Mouse (Mus musculus): Measurements from ENCODE around the gene Dst.

Gene Dst

DNA sequence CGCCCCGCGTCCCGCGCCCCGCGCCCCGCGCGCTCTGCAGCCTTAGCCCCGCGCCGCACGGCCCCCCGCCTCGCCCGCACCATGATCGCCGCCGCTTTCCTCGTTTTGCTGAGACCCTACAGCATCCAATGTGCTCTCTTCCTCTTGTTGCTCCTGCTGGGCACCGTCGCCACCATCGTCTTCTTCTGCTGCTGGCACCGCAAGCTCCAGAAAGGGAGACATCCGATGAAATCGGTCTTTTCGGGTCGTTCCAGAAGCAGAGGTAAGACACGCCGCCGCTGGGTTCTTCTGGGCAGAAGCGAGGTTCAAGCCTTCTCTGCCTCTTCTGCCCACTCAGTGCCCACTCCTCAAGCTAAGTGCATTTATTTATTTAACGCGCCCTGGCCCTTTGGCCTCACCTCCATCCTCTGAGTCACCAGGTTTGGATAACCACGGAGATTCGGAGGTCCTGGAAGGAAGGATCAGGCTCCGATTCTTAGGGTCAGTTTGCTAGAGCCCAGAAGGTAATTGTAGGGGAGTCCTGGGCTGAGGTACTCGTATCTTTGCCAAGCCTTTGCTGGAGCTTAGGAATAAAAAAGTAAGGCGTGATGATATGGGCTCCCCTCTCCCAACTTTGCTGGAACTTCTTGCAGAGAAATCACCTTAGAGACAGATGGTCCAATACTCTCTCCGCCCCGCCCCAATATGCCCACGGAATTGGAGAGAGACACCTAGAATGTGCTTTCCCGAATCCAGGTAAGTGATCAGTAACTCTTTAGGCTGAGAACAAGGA lies at the start of gene Dst:
Gene Dst (plus strand): TSS at position 35 of the 772 bp plus-strand sequence.
- DNase-seq = peak in 1 of 2 experiments; percentile 38

DNA sequence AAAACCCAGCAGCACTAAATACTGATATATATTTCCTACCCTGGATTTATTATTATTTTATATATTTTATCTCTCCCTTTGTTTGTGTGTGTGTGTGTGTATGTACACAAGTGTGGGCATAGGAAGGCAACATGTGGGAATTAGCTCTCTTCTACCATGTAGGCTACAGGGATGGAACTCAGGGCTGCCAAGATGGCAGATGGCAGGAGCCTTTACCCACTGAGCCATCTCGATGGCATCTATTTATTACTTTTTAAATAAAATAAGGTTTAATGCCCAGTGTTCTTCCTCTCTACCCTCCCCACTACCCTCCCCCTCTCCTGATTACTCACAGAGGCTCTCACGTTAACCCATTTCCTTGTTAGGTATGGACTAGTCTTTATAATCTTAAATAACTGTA lies 39.0 kb upstream of the Dst start:
- peak; percentile 32 to 63 for DNase-seq

DNA sequence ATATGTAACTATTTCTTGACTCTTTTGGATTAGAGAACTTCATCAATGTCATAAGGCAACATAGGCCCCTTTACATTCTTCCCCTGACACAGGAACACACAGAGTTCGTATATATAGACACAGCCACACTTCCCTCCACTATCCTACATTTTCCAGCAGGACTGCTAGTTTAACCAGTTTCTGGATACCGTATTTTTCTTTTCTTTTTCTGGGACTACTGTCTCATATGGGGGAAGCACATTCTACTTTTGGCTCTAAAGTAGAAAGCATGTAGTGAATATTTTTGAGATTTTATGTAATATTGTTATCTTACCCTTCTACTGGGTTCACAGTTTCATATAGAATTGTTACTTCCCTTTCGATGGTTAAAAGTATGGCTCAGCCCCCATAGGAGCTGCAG lies 38.6 kb upstream of the Dst start:
- DNase-seq = no peak

DNA sequence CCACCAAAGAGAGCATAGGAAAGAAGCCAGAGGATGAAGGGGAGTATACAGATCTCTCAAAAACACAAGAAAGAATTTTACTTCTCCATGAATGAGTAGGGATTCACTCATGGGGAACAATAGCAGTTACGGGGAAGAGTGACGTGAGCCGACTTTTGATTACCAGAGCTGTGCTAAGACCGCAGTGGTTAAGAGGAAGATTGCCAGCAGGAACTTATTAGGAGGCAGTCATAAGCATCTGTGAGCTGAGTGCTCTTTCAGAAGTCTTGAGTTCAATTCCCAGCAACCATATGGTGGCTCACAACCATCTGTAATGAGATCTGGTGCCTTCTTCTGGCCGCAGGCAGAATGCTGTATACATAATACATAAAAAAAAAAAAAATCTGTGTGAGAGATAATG lies 34.5 kb upstream of the Dst start:
- no peak for DNase-seq

DNA sequence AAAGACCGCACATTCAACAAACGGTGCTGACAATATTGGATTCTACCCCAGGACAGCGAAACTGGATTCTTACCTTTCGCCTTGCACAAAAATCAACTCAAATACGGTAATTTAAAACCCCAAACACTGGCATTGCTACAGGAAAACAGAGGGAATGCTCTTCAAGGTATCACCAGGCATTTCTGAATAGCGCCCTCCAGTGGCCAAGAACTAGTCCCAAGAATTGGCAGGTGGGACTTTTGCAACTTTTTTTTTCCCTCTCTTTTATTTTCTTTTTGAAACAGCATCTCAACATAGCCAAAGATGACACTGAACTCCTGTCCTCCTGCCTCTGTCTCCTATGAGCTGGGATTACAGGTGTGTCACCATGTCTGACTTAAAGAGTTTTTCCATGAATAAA lies 32.3 kb upstream of the Dst start:
- peak; percentile 31 to 70 for DNase-seq

DNA sequence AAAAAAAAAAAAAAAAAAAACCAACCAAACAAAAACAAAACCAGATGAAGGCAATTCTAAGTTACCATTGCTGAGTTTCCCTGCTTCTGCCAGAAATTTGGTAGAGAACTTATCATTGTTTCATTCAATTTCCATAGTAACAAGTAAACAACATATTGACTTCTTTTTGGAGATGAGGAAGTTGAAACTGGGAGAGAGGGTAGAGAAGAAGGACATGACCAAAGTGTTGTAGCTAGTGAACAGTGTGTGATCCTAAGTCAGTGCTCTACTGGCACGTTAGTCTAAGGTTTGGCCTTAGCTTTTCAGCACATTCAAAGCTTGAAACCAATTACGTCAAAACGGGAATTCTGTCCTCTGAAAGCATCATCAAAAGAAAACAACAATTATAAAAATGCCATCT lies 31.6 kb upstream of the Dst start:
- no peak for DNase-seq

DNA sequence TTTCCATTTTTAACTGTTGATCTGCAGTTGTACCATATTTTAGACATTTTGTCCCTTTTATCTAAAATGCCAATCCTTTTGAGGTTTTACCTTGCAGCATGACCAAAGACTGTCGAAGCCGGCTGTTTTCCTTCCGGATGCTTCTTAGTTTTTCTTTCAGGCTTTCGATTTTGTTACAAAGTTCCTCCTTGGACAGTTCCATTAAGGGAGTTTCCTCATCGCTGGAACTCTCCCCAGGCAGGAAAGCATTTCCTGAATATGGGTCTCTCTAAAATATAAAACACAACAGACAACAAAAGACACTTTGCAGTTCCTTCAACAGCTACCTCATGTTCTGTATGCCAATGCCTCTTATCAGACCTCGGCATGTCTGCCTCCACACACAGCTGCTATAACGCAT lies 29.9 kb upstream of the Dst start:
- no peak for DNase-seq

DNA sequence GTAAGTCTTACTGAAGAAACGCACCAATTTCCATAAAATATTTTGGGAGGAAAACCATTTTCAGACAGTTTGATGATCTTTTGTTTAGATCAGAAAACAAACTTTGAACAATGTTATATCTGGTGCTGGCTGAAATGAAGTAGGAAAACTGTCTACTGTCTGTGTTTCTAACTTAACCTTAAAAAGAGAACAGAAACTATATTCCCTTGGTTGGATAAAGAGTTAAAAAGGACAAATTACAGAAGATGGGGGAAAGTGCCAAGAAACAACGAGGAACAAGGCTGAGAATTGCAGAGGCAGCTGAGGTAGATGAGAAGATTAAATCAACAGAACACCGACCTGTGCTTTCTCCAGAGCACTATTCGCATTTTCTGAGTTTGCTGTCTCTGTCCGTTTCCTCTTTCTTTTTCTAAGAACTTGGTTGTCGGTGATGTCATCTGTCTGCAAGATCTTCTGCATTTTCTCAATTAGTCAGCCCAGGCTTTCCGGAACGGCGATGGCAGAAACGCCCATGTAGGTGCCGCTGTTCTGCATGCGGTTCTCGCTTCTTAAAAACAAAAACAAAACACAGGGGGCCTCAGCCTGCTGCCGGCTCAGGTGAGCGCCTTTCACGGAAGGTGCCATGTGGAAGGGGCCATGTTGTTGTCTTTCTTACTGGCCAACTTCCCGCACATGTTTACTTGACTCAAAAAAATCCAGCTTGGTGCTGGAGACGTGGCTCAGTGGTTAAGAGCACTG lies 24.8 kb upstream of the Dst start:
- peak; percentile 18 to 21 for DNase-seq

DNA sequence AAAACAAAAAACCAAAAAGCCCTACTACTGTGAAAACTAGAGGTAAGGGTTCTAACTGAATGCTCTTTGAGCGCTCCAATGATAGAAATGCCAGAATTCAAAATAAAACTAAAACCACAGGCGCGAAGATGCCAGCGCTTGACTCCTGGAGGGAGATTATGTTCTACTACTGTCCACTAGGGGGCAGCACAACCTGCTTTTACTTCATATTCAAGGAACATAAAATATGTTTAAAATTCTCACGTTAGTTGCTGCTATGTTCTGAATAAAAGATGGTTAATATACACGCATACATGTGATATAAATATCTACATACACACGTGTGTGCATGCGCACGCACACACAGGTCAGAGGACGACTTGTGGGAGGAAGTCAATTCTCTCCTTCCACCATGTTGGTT lies 15.2 kb upstream of the Dst start:
- DNase-seq = peak; percentile 65 to 81

DNA sequence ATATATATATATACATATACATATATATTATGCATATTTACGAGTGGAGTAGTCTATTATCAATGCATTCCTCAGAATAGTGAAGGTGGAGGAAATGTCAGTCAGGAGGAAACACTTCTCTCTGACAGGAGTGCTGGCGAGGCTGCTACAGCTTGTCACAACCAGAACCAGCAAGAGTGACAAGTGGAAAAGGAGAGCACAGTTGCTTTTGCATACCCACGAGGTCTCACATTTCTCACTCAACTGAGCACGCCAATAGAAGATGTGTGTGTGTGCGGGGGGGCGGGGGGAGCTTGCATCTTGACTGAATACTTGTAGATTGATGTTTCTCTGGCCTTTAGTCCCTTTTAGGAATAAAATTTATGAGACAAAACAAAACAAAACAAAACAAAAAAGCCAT lies 11.9 kb upstream of the Dst start:
- DNase-seq = no peak

DNA sequence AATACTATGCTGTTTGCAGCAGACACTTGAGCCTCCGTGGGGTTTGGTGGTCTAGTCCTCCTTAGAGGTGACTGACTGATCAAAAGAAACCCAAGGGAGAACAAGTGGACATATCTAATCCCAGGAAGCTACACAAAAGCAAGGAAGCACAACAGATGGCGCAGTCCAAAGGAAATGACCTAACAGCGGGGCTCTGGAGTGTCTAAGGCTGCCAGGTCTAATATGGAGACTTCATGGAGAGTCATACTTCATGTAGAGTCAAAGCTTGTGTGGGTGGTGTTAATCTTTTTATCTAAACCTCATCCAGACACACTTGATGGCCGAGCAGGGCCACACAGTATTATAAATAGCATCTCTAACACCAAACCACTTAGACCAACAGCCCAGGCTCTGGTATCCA lies 11.4 kb upstream of the Dst start:
- peak in 1 of 2 experiments; percentile 47 for DNase-seq

DNA sequence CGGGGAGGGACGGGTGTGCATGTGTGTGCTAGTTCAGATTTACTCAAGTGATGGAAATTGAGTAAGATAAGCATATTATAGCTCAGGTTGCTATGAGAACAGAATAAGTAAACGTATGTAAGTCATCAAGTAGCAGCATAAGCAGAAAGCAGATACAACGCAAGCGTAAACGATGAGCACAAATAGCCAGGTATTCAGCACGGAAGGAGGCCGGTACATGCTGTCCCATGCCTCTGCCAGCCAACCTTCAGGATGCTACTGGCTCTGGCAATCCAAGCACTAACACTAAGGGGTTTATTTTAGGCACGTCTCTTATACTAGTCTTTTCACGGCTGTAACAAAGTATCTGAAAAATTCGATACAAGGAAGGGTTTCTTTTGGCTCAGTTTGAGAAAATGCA lies 10.6 kb upstream of the Dst start:
- DNase-seq = peak in 1 of 2 experiments; percentile 52

DNA sequence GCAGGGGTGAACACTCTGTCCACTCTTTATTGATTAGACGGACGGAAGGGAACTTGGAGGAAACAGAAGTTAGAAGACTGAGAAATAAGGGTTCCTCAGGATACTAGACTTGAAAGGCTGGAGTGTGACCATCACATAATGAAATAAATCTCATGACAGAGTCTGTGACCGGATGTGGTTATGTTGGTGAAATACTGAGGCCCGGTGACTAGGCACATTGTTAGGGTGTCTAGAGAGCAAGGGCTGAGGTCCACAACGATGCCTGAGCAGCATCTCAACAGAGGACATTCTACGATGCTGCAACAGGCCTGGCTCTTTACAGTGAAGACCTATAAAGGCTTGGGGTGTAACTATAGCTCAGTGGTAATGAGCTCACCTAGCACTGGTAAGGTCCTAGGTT lies 9.7 kb upstream of the Dst start:
- no peak for DNase-seq

DNA sequence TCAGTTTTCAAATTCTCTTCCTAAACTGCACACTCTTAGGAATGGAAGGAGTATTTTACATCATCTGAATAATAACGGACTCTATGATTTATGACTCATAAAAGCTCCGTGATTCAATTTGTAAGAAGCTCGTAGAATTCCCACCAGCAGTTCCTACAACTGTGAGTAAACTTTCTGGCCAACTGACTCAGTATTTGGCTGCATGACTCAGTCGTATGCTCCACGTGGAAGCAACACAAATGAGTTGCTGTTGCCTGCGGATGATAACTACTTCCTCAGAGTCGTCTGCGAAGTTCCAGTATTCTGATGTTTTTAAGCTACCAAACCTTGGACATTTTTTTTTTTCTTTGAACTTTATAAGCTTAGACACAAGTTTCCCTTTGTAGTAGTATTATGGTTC lies 7.8 kb upstream of the Dst start:
- DNase-seq = no peak

DNA sequence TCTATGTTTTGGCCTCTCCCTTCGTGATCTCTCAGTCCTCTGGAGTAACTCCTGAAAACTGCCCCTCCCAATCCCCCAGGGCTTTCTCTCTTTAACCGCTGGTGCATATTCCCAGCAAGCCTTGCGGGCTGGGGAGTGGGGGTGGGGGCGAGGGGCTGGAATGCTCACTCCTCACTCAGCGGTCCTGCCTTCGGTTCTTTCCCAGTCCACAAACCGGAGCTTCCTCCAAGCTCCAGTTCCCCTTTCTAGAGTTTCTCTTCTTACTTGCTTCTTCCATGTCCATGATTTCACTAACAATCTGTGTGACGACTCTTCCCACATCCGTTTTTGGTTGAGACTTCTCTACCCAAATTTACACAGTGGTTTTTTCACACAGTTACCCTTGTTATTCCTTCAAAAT lies 4.4 kb upstream of the Dst start:
- DNase-seq = no peak

DNA sequence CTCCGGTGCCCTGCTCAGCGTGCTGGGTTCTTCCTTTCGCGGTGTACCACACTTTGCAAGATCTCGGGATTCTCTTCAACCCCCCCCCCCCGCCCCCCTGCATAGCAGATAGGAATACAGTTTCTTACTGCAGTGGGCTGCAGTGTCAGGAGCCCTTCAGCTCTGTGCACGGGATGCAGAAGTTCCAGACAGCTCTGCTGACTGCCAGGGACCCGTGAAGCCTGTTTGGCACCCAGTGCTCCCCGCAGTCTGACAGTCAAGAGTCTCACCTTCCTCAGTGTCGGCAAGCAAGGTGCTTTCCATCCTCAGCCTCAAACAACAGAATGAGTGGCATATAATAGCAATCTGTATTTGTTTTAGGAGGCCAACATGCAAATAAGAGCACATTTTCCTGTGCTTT lies 1.8 kb upstream of the Dst start:
- peak; percentile 22 to 42 for DNase-seq

DNA sequence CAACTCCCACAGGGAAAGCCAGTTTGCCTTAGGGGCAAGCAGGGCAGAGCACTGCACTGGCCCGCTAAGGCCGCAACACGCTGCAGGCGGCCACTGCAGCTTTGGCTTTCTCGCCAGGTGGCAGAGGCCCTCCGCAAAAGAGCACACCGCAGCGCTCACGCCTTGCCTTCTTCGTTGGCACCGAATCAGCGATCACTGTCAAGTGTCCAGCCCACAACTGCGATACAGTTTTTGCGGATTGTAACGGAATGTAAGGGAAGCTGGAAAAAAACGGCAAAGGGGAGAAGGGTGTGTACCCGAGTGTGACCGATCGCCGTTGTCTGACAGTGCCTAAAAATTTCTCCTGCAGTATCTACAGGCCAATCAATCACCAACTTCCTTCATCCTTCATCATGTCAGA lies 1.1 kb upstream of the Dst start:
- peak; percentile 72 to 77 for DNase-seq

DNA sequence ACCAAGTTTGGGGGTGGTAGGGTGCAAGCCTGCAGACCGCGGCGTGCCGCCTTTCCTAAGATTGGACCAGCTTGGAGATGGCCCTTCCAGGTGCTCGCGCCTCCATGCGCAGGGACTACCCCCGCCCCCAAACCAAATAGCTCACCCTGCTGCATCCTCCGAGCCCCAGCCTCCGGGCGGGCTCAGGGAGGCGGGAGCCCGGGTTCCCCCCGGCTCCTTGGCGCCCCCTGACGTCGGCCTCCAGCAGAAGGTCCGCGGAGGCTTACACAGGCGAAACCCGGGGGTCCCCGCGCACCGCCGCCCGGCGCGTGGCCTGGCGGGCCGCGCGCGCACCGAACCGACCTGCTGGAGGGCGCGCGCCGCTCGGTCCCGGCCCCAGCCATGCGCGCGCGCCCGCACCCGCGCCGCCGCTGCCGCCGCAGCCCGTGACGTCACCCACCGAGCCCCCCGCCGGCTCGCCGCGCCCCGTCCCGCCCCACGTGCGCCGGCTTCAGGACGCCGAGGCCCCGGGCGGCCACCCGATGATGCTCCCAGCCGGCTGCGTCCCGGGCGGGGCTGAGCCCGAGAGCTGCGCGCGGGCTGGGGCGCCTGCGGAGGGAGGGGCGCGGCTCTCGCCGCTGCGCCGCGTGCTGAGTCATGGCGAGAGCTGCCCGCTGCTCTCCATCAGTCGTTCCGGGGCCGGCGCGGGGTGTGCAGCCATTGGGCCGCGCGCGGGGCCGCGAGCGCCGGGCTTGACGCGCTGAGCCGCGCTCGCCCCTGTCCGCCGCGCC lies 419 bp upstream of the Dst start, which contains the start of gene Bend6:
Gene Bend6 (minus strand): TSS at position 396 of the 770 bp plus-strand sequence.
- DNase-seq = peak; percentile 86 to 92

DNA sequence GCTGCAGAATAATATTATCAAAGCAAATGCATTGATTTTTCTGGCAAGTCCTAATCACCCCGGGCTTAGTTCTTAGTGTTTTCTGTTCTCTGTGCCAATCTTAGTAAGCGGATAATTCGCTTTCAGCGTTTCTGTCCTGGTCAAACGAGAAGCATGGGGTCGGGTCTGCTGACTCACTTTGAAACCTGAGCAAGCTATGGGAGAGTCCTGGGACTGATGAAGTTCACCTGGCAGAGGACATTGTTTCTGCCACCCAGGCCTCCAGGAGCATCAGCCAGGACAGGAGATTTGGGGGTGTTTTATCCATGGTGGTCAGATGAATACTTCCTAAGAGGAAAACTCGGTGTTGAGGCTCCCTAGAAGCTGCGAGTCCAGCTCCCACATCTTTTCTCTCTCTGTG lies 3.6 kb downstream of the Dst start:
- DNase-seq = no peak

DNA sequence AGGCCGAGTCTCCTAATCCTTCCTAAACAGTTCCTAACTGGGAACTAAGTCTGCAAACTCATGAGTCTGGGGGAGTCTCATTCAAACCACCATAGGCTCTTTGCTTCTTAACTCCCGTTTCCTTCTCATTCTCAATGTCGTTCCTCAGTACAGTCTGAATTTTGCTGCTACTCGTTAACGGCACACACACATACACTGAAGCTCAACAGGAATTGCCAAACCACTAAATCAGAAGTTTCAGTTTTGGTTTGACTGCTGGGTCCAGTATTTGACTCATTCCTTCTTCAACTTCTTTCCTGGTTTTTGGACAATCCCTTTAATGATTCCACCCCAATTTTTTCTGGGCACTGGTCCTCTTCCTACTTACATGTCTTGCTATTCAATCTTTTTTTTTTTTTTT lies 8.5 kb downstream of the Dst start:
- no peak for DNase-seq

DNA sequence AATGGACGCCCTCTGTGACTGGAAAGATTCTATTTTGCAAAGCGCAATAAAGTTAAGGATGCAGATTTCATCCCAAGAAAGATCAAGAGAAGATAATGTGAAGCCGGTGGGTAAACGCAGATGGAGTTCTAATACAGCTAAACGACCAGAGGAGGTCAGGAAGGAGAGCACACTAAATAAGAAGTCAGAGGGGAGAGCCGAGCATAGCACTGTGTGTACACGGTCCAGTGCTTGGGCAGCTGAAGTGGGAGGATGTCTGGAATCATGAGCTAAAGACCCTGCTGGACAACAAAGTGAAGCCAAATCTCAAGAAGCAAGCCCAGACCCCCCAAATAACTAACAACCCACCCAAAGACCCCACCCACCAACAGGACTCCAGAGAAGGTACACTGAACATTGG lies 14.9 kb downstream of the Dst start:
- no peak for DNase-seq

DNA sequence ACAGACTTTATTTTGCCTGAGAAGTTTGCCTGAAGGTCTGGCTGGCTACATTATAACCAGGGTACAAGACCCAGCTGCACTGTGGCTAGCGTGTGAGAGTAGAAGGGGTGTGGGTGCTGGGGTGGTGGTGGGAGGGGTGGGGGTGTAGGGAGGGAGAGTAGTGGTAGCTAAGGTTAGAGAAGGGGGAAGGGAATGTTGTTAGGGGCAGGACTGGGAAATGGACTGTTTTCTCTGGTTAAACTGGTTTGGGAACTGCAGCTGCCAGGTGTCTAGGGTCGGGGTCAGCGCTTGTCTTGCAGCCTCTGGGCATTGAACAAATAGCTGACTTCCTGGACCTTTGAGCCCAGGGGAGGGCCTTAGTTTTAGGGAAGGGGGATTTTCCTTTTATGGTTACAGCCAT lies 17.3 kb downstream of the Dst start:
- no peak for DNase-seq

DNA sequence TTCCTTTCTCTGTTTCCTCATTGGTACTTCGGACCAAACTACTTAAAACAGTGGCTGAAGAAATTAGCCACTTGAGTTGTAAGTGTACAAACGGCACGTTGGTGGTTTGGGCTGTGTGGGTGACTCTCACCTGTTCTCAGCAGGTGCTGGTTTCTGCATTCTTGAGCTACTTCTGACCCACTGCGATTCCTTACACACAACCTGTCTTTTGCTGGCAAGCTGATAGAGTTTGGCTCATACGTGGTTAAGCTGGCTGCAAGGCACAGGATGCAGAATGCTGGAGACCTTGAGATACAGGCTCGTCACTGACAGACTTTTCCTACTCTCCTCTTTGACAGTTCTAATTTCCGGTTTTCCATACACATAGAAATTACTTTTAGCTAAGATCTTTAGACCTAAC lies 19.4 kb downstream of the Dst start:
- DNase-seq = peak; percentile 34 to 59

DNA sequence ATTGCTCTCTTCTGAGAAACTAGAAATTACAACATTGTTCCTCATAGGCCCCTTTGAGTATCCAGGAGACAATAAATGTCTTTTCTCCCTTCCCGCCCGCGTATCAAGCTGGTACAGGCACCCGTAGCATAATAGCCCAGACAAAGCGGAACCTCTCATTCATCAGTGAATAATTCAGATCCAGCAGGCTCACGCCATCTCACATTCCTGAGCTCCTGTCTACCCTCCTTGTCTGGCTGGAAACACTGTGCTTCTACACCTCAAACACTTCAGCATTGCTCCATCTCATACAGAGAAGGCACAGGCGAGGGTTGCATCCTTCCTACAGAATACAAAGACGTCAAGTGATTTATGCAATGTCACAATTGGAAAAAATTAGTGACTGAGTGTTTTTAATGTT lies 23.8 kb downstream of the Dst start:
- DNase-seq = peak in 1 of 2 experiments; percentile 0

Measured in cerebellum, postnatal 14 days (tissue).